Mouse (Mus musculus) ES-Bruce4 (cell line): ENCODE measurements around the gene Atp23. TPM values are rescaled to one million over a fixed set of nuclear protein-coding genes. Genes with fewer than 3 reads are reported as not detected.
A peak's percentile ranks its signal among the peaks of the same experiment; 100 is the strongest.

Experiments
- H3K27ac ChIP-seq: 2 replicates; pipeline ENCODE4 v1.5.1; 2012; ENCODE audit warnings: low read length, inconsistent platforms; ENCODE audit not compliant: insufficient read depth
- H3K27me3 ChIP-seq: 2 replicates; pipeline ENCODE4 v1.6.1; 2012; ENCODE audit warnings: mild to moderate bottlenecking, low read length, inconsistent platforms; ENCODE audit not compliant: control insufficient read depth, poor library complexity, insufficient read depth, severe bottlenecking
- H3K36me3 ChIP-seq: 2 replicates; pipeline ENCODE4 v1.6.1; 2012; ENCODE audit warnings: inconsistent platforms, mild to moderate bottlenecking, low read length, moderate library complexity; ENCODE audit not compliant: control insufficient read depth, poor library complexity, insufficient read depth, severe bottlenecking
- H3K4me1 ChIP-seq: one replicate; pipeline ENCODE4 v1.8.1; 2011; ENCODE audit warnings: low read length; ENCODE audit not compliant: control insufficient read depth, insufficient read depth
- H3K4me3 ChIP-seq: 2 replicates; pipeline ENCODE4 v1.5.1; 2011; ENCODE audit warnings: low read depth, mild to moderate bottlenecking, low read length
- H3K9ac ChIP-seq: 2 replicates; pipeline ENCODE4 v1.6.1; 2012; ENCODE audit warnings: low read depth, mild to moderate bottlenecking, inconsistent platforms; ENCODE audit not compliant: poor library complexity, severe bottlenecking
- H3K9me3 ChIP-seq: replicated peaks from 2 replicates; pipeline ENCODE4 v1.6.1; 2012; ENCODE audit warnings: mild to moderate bottlenecking, low read length, inconsistent platforms; ENCODE audit not compliant: control insufficient read depth, poor library complexity, insufficient read depth, severe bottlenecking
- CTCF ChIP-seq: IDR thresholded peaks from one replicate; pipeline ENCODE4 v1.8.1; 2011; ENCODE audit warnings: low read depth, low read length
- EP300 ChIP-seq: IDR thresholded peaks from 2 replicates; pipeline ENCODE4 v1.6.1; 2011; ENCODE audit warnings: low read depth, low read length; ENCODE audit not compliant: insufficient read depth
- POLR2A ChIP-seq: IDR thresholded peaks from one replicate; pipeline ENCODE4 v1.8.1; 2011; ENCODE audit warnings: low read length; ENCODE audit not compliant: insufficient read depth
- polyA plus RNA-seq: library from polyadenylated mRNA; stranded (reverse); fragments of >200 nt; gene quantifications from 2 replicates; pipeline ENCODE4 v1.2.4, GENCODE M21; 2011; ENCODE audit warnings: low read depth; ENCODE audit not compliant: missing spikeins, insufficient read depth, insufficient read length

The Atp23 gene
- polyA plus RNA-seq, 1 experiment, result 10.2 TPM

GRCm38 (mm10) chr10:126904221-126904620 lies 3.1 kb upstream of the Atp23 start:
- TF ChIP-seq CTCF (no peak), POLR2A (no peak), EP300 (no peak)
- H3K4me3 ChIP-seq, result no peak overlapping the region
- H3K27ac ChIP-seq, result no peak overlapping the region
- no peaks in the 10 kb centered on the region for H3K27me3 ChIP-seq
- no peaks in the 10 kb centered on the region for H3K4me1 ChIP-seq
- no peaks in the 10 kb centered on the region for H3K9me3 ChIP-seq
- H3K9ac ChIP-seq, result no peak overlapping the region
- no peaks in the 10 kb centered on the region for H3K36me3 ChIP-seq

GRCm38 (mm10) chr10:126901488-126901843 lies 311 bp upstream of the Atp23 start:
- no peak overlapping the region for H3K4me3 ChIP-seq
- TF ChIP-seq POLR2A (no peak), EP300 (no peak), CTCF (no peak)
- H3K27me3 ChIP-seq, result no peaks in the 10 kb centered on the region
- no peaks in the 10 kb centered on the region for H3K9me3 ChIP-seq
- no peak overlapping the region for H3K9ac ChIP-seq
- H3K36me3 ChIP-seq, result no peaks in the 10 kb centered on the region
- H3K27ac ChIP-seq, result no peak overlapping the region
- no peaks in the 10 kb centered on the region for H3K4me1 ChIP-seq

- peak overlapping the region; percentile 90 for H3K4me3 ChIP-seq
- no peaks in the 10 kb centered on the region for H3K9me3 ChIP-seq
- peaks cover 3% of the 10 kb centered on the region; the same call in 1 of the 2 replicates for H3K36me3 ChIP-seq
- TF ChIP-seq POLR2A (no peak), EP300 (peak; percentile 70; the same call in 1 of the 2 replicates), CTCF (peak; percentile 56)
- H3K4me1 ChIP-seq, result no peaks in the 10 kb centered on the region
- no peaks in the 10 kb centered on the region for H3K27me3 ChIP-seq
- H3K9ac ChIP-seq, result 0 out of 2 replicates have a peak overlapping the region, but pooled peaks have one; percentile 26
- peak overlapping the region; percentile 93 for H3K27ac ChIP-seq
Measured at GRCm38 (mm10) chr10:126895891-126896290, 5.3 kb downstream of the Atp23 start.

- no peaks in the 10 kb centered on the region for H3K4me1 ChIP-seq
- TF ChIP-seq EP300 (no peak), POLR2A (no peak), CTCF (no peak)
- peaks cover 13% of the 10 kb centered on the region for H3K36me3 ChIP-seq
- no peak overlapping the region for H3K9ac ChIP-seq
- no peak overlapping the region for H3K4me3 ChIP-seq
- no peaks in the 10 kb centered on the region for H3K9me3 ChIP-seq
- H3K27me3 ChIP-seq, result no peaks in the 10 kb centered on the region
- H3K27ac ChIP-seq, result no peak overlapping the region
Measured at GRCm38 (mm10) chr10:126894061-126894460, 7.1 kb downstream of the Atp23 start.

- Histone ChIP-seq H3K36me3 (peaks cover 13% of the 10 kb centered on the region), H3K27ac (no peak overlapping the region), H3K4me3 (no peak overlapping the region), H3K9me3 (peaks cover 4% of the 10 kb centered on the region; the same call in 1 of the 2 replicates), H3K4me1 (no peaks in the 10 kb centered on the region), H3K9ac (no peak overlapping the region), H3K27me3 (no peaks in the 10 kb centered on the region)
- no peak for TF ChIP-seq EP300
- no peak for TF ChIP-seq POLR2A
- TF ChIP-seq CTCF, result no peak
Measured at GRCm38 (mm10) chr10:126893145-126893544, 8.0 kb downstream of the Atp23 start.

GRCm38 (mm10) chr10:126873755-126874154 lies 27.4 kb downstream of the Atp23 start:
- Histone ChIP-seq H3K4me1 (no peaks in the 10 kb centered on the region), H3K36me3 (no peaks in the 10 kb centered on the region), H3K9me3 (0 out of 2 replicates have a peak, but pooled peaks cover 1% of the 10 kb centered on the region), H3K9ac (no peak overlapping the region), H3K27me3 (no peaks in the 10 kb centered on the region), H3K27ac (no peak overlapping the region), H3K4me3 (no peak overlapping the region)
- TF ChIP-seq CTCF (no peak), POLR2A (no peak), EP300 (no peak)

- TF ChIP-seq EP300 (no peak), POLR2A (no peak), CTCF (no peak)
- no peak overlapping the region for H3K27ac ChIP-seq
- no peaks in the 10 kb centered on the region for H3K27me3 ChIP-seq
- H3K36me3 ChIP-seq, result no peaks in the 10 kb centered on the region
- H3K4me1 ChIP-seq, result no peaks in the 10 kb centered on the region
- no peak overlapping the region for H3K4me3 ChIP-seq
- H3K9ac ChIP-seq, result no peak overlapping the region
- H3K9me3 ChIP-seq, result no peaks in the 10 kb centered on the region
Measured at GRCm38 (mm10) chr10:126872256-126872655, 28.9 kb downstream of the Atp23 start.
